Mouse (Mus musculus): Measurements from ENCODE around the gene Kntc1. TPM values are rescaled to one million over a fixed set of nuclear protein-coding genes. Genes with fewer than 3 reads are reported as not detected.
A peak's percentile ranks its signal among the peaks of the same experiment; 100 is the strongest.
"Not testable (repeated sequence)": the region's sequence is repeated elsewhere in the genome, so short reads cannot be mapped to it uniquely, and the experiment has no call there.

Gene Kntc1
- polyA plus RNA-seq, 1 experiment from 2014 or later = 0.92 TPM

GRCm38 (mm10) chr5:123720328-123721311 is 28.9 kb upstream of the Kntc1 start, which contains the start of gene Zcchc8:
Gene Zcchc8 (minus strand): TSS chr5:123721100.
- under 1% methylated on average over 82 of the region's 83 CpGs for WGBS
- Histone ChIP-seq H3K27ac (ENCODE audit: low read length) (peak within 1 kb of the TSS; percentile 69), H3K9me3 (ENCODE audit: low read length) (no peaks in the 10 kb centered on the region), H3K36me3 (ENCODE audit: insufficient read depth, low read length) (no peaks in the 10 kb centered on the region), H3K4me2 (replicated peaks; ENCODE audit: low read depth, low read length) (peak within 1 kb of the TSS; percentile 71), H3K27me3 (replicated peaks; ENCODE audit: insufficient read depth, low read length) (no peaks in the 10 kb centered on the region), H3K9ac (replicated peaks; ENCODE audit: low read depth) (peak within 1 kb of the TSS; percentile 63), H3K4me3 (ENCODE audit: low read depth, low read length) (peak within 1 kb of the TSS; percentile 91), H3K4me1 (ENCODE audit: insufficient read depth, low read depth, low read length) (peaks cover 6% of the 10 kb centered on the region; the same call in 1 of the 2 replicates)
- TF ChIP-seq CTCF (IDR thresholded peaks at IDR 0.05) (no peak), EP300 (IDR thresholded peaks at IDR 0.05) (no peak)
- DNase-seq (ENCODE audit: low spot score) (peak; percentile 99), ATAC-seq (peak; percentile 100)

DNA sequence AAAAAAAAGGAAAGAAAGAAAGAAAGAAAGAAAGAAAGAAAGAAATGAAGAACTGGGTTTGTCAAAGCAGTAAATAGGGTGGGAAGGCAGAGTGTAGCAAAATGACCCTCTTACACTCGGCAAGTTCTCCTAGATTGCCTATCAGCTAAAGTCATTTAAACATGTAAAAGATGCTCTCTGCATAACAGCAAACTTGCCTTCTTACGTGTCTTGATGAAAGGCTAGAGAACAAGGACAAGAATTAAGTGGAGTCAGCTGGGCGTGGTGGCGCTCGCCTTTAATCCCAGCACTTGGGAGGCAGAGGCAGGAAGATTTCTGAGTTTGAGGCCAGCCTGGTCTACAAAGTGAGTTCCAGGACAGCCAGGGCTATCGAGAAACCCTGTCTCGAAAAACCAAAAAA is 25.7 kb upstream of the Kntc1 start:
- not testable (repeated sequence) for H3K9me3 ChIP-seq (ENCODE audit: low read length); DNase-seq (ENCODE audit: low spot score); H3K9ac ChIP-seq (replicated peaks; ENCODE audit: low read depth); H3K36me3 ChIP-seq (ENCODE audit: insufficient read depth, low read length); H3K27ac ChIP-seq (ENCODE audit: low read length); H3K4me1 ChIP-seq (ENCODE audit: insufficient read depth, low read depth, low read length); H3K4me3 ChIP-seq (ENCODE audit: low read depth, low read length); H3K4me2 ChIP-seq (replicated peaks; ENCODE audit: low read depth, low read length); H3K27me3 ChIP-seq (replicated peaks; ENCODE audit: insufficient read depth, low read length); ATAC-seq
- WGBS = 89% methylated on average over 7 of the region's 7 CpGs

DNA sequence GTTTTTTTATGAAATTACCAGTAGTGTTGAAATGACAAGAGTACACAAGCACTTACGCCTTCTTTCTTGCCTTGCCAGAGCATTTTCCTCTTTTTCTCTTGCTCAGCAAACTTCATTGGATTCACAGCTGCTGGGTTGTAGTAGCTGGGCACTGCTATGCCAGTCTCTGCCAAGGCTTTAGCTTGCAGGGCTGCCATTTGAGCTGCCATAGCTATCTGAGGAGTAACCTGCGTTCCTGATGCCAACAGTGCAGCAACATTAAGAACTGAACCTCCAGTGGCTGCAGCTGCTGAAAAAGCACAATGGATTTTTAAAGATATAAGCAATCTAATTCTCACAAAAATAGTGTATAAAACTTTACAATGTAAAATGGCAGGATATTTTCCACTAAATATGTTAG is 18.5 kb upstream of the Kntc1 start:
- Histone ChIP-seq H3K27me3 (replicated peaks; ENCODE audit: insufficient read depth, low read length) (no peaks in the 10 kb centered on the region), H3K9me3 (ENCODE audit: low read length) (no peaks in the 10 kb centered on the region), H3K36me3 (ENCODE audit: insufficient read depth, low read length) (peaks cover 40% of the 10 kb centered on the region), H3K27ac (ENCODE audit: low read length) (no peak overlapping the region), H3K4me1 (ENCODE audit: insufficient read depth, low read depth, low read length) (no peaks in the 10 kb centered on the region), H3K9ac (replicated peaks; ENCODE audit: low read depth) (no peak overlapping the region), H3K4me3 (ENCODE audit: low read depth, low read length) (no peak overlapping the region), H3K4me2 (replicated peaks; ENCODE audit: low read depth, low read length) (no peak overlapping the region)
- no peak for ATAC-seq
- no peak for TF ChIP-seq EP300 (IDR thresholded peaks at IDR 0.05)
- TF ChIP-seq CTCF (IDR thresholded peaks at IDR 0.05) = no peak
- WGBS = 90% methylated on average over 2 of the region's 2 CpGs
- no peak for DNase-seq (ENCODE audit: low spot score)

GRCm38 (mm10) chr5:123744358-123744757 is 5.2 kb upstream of the Kntc1 start:
- no peak overlapping the region for H3K27ac ChIP-seq (ENCODE audit: low read length)
- no peak overlapping the region for H3K9ac ChIP-seq (replicated peaks; ENCODE audit: low read depth)
- no peak for DNase-seq (ENCODE audit: low spot score)
- no peaks in the 10 kb centered on the region for H3K27me3 ChIP-seq (replicated peaks; ENCODE audit: insufficient read depth, low read length)
- H3K4me2 ChIP-seq (replicated peaks; ENCODE audit: low read depth, low read length) = no peak overlapping the region
- TF ChIP-seq CTCF (IDR thresholded peaks at IDR 0.05) = no peak
- no peak overlapping the region for H3K4me3 ChIP-seq (ENCODE audit: low read depth, low read length)
- H3K36me3 ChIP-seq (ENCODE audit: insufficient read depth, low read length) = peaks cover 25% of the 10 kb centered on the region
- 79% methylated on average over 2 of the region's 2 CpGs for whole genome bisulfite sequencing
- no peak for ATAC-seq
- no peaks in the 10 kb centered on the region for H3K9me3 ChIP-seq (ENCODE audit: low read length)
- H3K4me1 ChIP-seq (ENCODE audit: insufficient read depth, low read depth, low read length) = peaks cover 14% of the 10 kb centered on the region; the same call in 1 of the 2 replicates

- no peak overlapping the region for H3K4me3 ChIP-seq (ENCODE audit: low read depth, low read length)
- H3K4me2 ChIP-seq (replicated peaks; ENCODE audit: low read depth, low read length) = peak overlapping the region; percentile 72
- ATAC-seq = no peak
- H3K27me3 ChIP-seq (replicated peaks; ENCODE audit: insufficient read depth, low read length) = no peaks in the 10 kb centered on the region
- no peaks in the 10 kb centered on the region for H3K9me3 ChIP-seq (ENCODE audit: low read length)
- H3K9ac ChIP-seq (replicated peaks; ENCODE audit: low read depth) = no peak overlapping the region; the same call in 1 of the 2 replicates
- 0 out of 2 replicates have a peak, but pooled peaks have one; percentile 24 for TF ChIP-seq EP300 (IDR thresholded peaks at IDR 0.05)
- TF ChIP-seq CTCF (IDR thresholded peaks at IDR 0.05) = no peak
- H3K4me1 ChIP-seq (ENCODE audit: insufficient read depth, low read depth, low read length) = peaks cover 14% of the 10 kb centered on the region
- H3K27ac ChIP-seq (ENCODE audit: low read length) = no peak overlapping the region
- no peak for DNase-seq (ENCODE audit: low spot score)
- peaks cover 17% of the 10 kb centered on the region for H3K36me3 ChIP-seq (ENCODE audit: insufficient read depth, low read length)
Measured at GRCm38 (mm10) chr5:123746253-123746652, 3.3 kb upstream of the Kntc1 start.

DNA sequence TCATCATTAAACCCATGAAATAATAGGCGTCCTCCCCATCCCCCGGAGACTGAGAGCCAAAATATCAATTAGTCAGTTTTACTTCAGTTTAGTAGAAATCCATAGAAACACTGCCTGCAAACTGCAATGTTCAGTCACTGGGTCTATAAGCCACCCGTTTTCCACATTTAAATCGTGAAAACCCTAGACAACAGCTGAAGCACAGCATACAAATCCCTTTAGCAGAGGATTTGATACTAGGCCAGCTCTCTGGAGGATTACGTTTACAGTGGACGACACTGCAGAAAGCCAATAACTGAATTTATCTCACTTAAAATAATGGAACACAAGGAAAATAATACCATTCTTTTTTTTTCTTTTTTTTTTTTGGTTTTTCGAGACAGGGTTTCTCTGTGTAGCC is 1.9 kb upstream of the Kntc1 start:
- ATAC-seq (no peak), DNase-seq (ENCODE audit: low spot score) (no peak)
- 12% methylated on average over 7 of the region's 7 CpGs for WGBS
- Histone ChIP-seq H3K27me3 (replicated peaks; ENCODE audit: insufficient read depth, low read length) (no peaks in the 10 kb centered on the region), H3K4me1 (ENCODE audit: insufficient read depth, low read depth, low read length) (peaks cover 14% of the 10 kb centered on the region), H3K4me3 (ENCODE audit: low read depth, low read length) (peak overlapping the region; percentile 61), H3K9ac (replicated peaks; ENCODE audit: low read depth) (no peak overlapping the region), H3K27ac (ENCODE audit: low read length) (no peak overlapping the region), H3K4me2 (replicated peaks; ENCODE audit: low read depth, low read length) (peak overlapping the region; percentile 72), H3K9me3 (ENCODE audit: low read length) (no peaks in the 10 kb centered on the region), H3K36me3 (ENCODE audit: insufficient read depth, low read length) (peaks cover 14% of the 10 kb centered on the region; the same call in 1 of the 2 replicates)
- TF ChIP-seq CTCF (IDR thresholded peaks at IDR 0.05) (no peak), EP300 (IDR thresholded peaks at IDR 0.05) (no peak)

Data from lung, postnatal 0 days (tissue).